Mouse (Mus musculus) heart, postnatal 0 days (tissue): ENCODE measurements at regions not wholly inside any gene's neighbourhood (a gene's known extent, or its start where the extent isn't known, plus 50 kb on each side); places are given as distances from the start of the nearest gene placed in this dataset.

Experiments
- CTCF ChIP-seq: IDR thresholded peaks from 2 replicates; pipeline ENCODE4 v1.5.1; 2016; ENCODE audit warnings: antibody characterized with exemption, control low read depth, low read depth
- EP300 ChIP-seq: IDR thresholded peaks from 2 replicates; pipeline ENCODE4 v1.6.1; 2016; ENCODE audit warnings: antibody characterized with exemption, low read depth

- TF ChIP-seq CTCF (no peak), EP300 (no peak)
These were observed 261.9 kb downstream of the Cdh26 start for GRCm38 (mm10) chr2:178692231-178692630.
